Mouse (Mus musculus) G1E-ER4 (cell line): ENCODE measurements around the gene Cd2ap. TPM values are rescaled to one million over a fixed set of nuclear protein-coding genes. Genes with fewer than 3 reads are reported as not detected.

Experiments
- GATA1 ChIP-seq: IDR thresholded peaks from one replicate; pipeline ENCODE4 v1.8.0; 2012; ENCODE audit warnings: low read length, inconsistent platforms
- polyA plus RNA-seq: library from polyadenylated mRNA; stranded (reverse); fragments of >175 nt; gene quantifications from 2 replicates; pipeline ENCODE4 v1.2.3, GENCODE M21; 2012

The Cd2ap gene
- polyA plus RNA-seq, 1 experiment = 10.6 TPM

- TF ChIP-seq GATA1 = no peak
These were observed 122.7 kb downstream of the Cd2ap start for GRCm38 (mm10) chr17:42753791-42754190.

DNA sequence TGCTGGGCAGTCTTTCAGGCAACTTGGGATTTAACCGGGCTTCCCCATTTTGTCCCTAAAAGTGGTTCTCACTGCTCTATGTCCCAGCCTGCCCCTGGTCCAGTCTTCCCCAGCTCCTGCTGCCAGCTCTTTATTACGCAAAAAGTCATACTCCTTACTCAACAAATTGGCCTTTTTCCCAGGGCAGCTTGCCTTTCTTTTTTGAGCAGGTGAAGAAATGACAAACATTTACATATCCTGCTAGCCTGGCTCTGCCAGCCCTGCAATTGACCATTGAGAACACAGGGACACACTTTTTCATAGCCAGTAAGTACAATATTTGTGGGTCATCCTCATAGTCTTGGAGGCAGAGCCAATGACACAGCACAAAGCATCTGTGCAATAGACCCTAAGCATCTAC lies 124.3 kb downstream of the Cd2ap start:
- no peak for TF ChIP-seq GATA1

- no peak for TF ChIP-seq GATA1
These were observed 130.6 kb downstream of the Cd2ap start for GRCm38 (mm10) chr17:42745657-42746420.

Other genes with a start within 250 kb of the Cd2ap start
- gene Adgrf4, start 184.4 kb downstream of the Cd2ap start, polyA plus RNA-seq = not detected in 2 replicates
- not detected in 2 replicates for gene Adgrf2, start 134.5 kb downstream of the Cd2ap start, polyA plus RNA-seq
- gene Tnfrsf21, start 139.9 kb upstream of the Cd2ap start, polyA plus RNA-seq = not detected in 2 replicates